Mouse (Mus musculus) hindbrain, embryonic 14.5 days (tissue): ENCODE data around the gene Prf1. TPM values are rescaled to one million over a fixed set of nuclear protein-coding genes. Genes with fewer than 3 reads are reported as not detected.
A peak's percentile ranks its signal among the peaks of the same experiment; 100 is the strongest.

Experiments
- ATAC-seq: fragments of 200-750 bp; cut with Nextera tagmentation; 2 replicates; pipeline ENCODE4 v1.8.0; 2017; ENCODE audit warnings: moderate number of reproducible peaks, mild to moderate bottlenecking, moderate TSS enrichment, moderate library complexity; ENCODE audit not compliant: low FRiP score
- DNase-seq: peaks from one replicate; pipeline ENCODE4 v3.0.0-alpha.2; 2015; ENCODE audit warnings: low spot score
- H3K27ac ChIP-seq: fragments of 300-500 bp; sonication (generic); 2 replicates; pipeline ENCODE4 v1.5.1; 2014; ENCODE audit warnings: mild to moderate bottlenecking, moderate library complexity
- H3K27me3 ChIP-seq: fragments of 300-500 bp; sonication (generic); 2 replicates; pipeline ENCODE4 v1.6.1; 2014; ENCODE audit warnings: mild to moderate bottlenecking, low read length, mixed read lengths; ENCODE audit not compliant: control insufficient read depth, insufficient read depth
- H3K36me3 ChIP-seq: fragments of 300-500 bp; sonication (generic); replicated peaks from 2 replicates; pipeline ENCODE4 v1.6.1; 2014; ENCODE audit not compliant: control insufficient read depth, insufficient read depth
- H3K4me1 ChIP-seq: fragments of 300-500 bp; sonication (generic); replicated peaks from 2 replicates; pipeline ENCODE4 v1.6.1; 2014; ENCODE audit warnings: antibody characterized with exemption, low read length, mixed read lengths; ENCODE audit not compliant: control insufficient read depth, insufficient read depth
- H3K4me2 ChIP-seq: fragments of 300-500 bp; sonication (generic); replicated peaks from 2 replicates; pipeline ENCODE4 v1.6.1; 2014; ENCODE audit warnings: mild to moderate bottlenecking, moderate library complexity
- H3K4me3 ChIP-seq: fragments of 300-500 bp; sonication (generic); replicated peaks from 2 replicates; pipeline ENCODE4 v1.5.1; 2014; ENCODE audit warnings: mild to moderate bottlenecking, low read length
- H3K9ac ChIP-seq: fragments of 300-500 bp; sonication (generic); 2 replicates; pipeline ENCODE4 v1.6.1; 2014
- H3K9me3 ChIP-seq: fragments of 300-500 bp; sonication (generic); 2 replicates; pipeline ENCODE4 v1.6.1; 2016; ENCODE audit warnings: low read length; ENCODE audit not compliant: control insufficient read depth
- WGBS: fragments of 180-500 bp; shearing (Covaris S2); extraction: QIAGEN DNeasy Blood & Tissue Kit; methylation state at CpG from one replicate; pipeline ENCODE4 v1.1.7; 2014; 5-methylcytosine and 5-hydroxymethylcytosine counted together
- polyA plus RNA-seq: library from polyadenylated mRNA; unstranded; fragments of >200 nt; fragmentation: Nextera tagmentation; extraction: Ambion mirVana; gene quantifications from 2 replicates; pipeline ENCODE4 v1.2.1, GENCODE M21; 2014

Gene Prf1
- polyA plus RNA-seq, 1 experiment from 2014 or later, result 0.12 TPM

DNA sequence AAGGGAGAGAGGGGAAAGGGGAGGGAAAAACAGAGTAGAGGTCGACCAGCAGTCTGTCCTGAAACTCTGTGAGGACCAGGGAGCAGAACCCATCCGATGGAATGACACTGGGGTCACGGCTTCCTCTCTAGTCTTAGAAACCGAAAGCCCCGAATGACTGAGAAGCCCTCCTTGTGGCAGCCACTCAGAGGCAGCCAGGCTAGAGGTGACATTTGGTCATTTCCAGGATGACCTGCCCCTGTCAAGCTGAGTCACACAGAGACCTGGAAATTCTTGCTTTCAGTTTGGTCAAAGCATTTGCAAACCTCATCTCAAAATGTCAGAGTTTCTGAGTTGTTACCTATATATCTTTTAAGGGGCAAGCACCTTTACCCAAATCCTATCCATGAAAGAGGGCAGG, 16.5 kb upstream of the Prf1 start:
- 86% methylated on average over 5 of the region's 5 CpGs for WGBS
- H3K4me3 ChIP-seq, result no peak overlapping the region
- no peak overlapping the region for H3K9ac ChIP-seq
- no peaks in the 10 kb centered on the region for H3K27me3 ChIP-seq
- H3K36me3 ChIP-seq, result no peaks in the 10 kb centered on the region
- DNase-seq, result no peak
- no peaks in the 10 kb centered on the region for H3K9me3 ChIP-seq
- H3K27ac ChIP-seq, result no peak overlapping the region
- H3K4me2 ChIP-seq, result no peak overlapping the region
- H3K4me1 ChIP-seq, result no peaks in the 10 kb centered on the region
- ATAC-seq, result no peak

DNA sequence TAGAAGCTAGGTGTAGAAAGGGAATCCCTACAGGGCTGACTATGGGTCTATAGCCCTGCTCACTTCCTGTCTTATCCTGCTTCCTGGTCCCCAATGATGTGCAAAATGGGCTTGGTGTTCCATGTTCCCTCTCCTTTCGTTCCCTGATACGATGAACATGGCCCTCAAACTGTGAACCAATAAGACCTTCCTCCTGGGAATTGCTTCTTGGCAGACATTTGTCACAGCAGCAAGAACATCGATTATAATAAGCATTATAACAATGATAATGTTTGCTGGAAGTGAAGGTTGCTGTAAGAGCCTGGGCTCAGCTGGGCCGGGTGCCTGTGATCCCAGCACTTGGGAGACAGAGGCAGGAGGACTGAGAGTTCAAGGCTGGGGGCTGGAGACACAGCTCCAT, 13.3 kb upstream of the Prf1 start:
- H3K4me2 ChIP-seq, result no peak overlapping the region
- H3K9ac ChIP-seq, result no peak overlapping the region
- WGBS, result 81% methylated on average over 4 of the region's 4 CpGs
- H3K9me3 ChIP-seq, result no peaks in the 10 kb centered on the region
- no peak overlapping the region for H3K4me3 ChIP-seq
- ATAC-seq (no peak), DNase-seq (no peak)
- no peaks in the 10 kb centered on the region for H3K4me1 ChIP-seq
- H3K27me3 ChIP-seq, result no peaks in the 10 kb centered on the region
- H3K36me3 ChIP-seq, result no peaks in the 10 kb centered on the region
- H3K27ac ChIP-seq, result no peak overlapping the region

DNA sequence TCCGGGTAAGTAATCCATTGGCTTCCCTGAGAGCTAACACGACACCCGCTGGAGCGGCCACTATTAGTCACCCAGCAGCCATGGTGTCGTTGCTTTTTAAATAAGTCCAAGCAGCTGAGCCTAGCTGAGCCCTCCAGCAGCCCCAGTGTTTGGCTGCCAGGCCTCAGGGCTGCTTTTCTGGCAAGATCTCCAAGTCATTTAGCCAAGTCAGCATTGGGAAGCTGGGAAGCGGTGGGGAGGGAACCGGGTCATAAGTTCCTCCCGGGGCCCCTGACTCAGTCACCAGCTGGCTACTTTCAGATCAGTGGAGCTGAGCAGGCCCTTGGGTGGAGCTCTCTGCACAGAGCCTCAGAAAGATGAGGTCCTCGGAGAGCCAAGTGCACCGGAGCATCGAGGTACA, 12.4 kb upstream of the Prf1 start:
- no peak overlapping the region for H3K27ac ChIP-seq
- ATAC-seq (no peak), DNase-seq (peak; percentile 41)
- no peak overlapping the region for H3K4me3 ChIP-seq
- no peaks in the 10 kb centered on the region for H3K27me3 ChIP-seq
- no peak overlapping the region for H3K9ac ChIP-seq
- WGBS, result 66% methylated on average over 11 of the region's 11 CpGs
- H3K4me1 ChIP-seq, result no peaks in the 10 kb centered on the region
- no peaks in the 10 kb centered on the region for H3K36me3 ChIP-seq
- H3K4me2 ChIP-seq, result no peak overlapping the region
- H3K9me3 ChIP-seq, result no peaks in the 10 kb centered on the region

GRCm38 (mm10) chr10:61286246-61286645, 11.4 kb upstream of the Prf1 start:
- H3K4me2 ChIP-seq, result no peak overlapping the region
- no peak overlapping the region for H3K9ac ChIP-seq
- no peak overlapping the region for H3K4me3 ChIP-seq
- DNase-seq (no peak), ATAC-seq (no peak)
- no peak overlapping the region for H3K27ac ChIP-seq
- 75% methylated on average over 7 of the region's 7 CpGs for WGBS
- H3K9me3 ChIP-seq, result no peaks in the 10 kb centered on the region
- H3K27me3 ChIP-seq, result no peaks in the 10 kb centered on the region
- H3K36me3 ChIP-seq, result no peaks in the 10 kb centered on the region
- H3K4me1 ChIP-seq, result no peaks in the 10 kb centered on the region

GRCm38 (mm10) chr10:61290016-61290415, 7.6 kb upstream of the Prf1 start:
- Histone ChIP-seq H3K9ac (no peak overlapping the region), H3K36me3 (no peaks in the 10 kb centered on the region), H3K4me2 (no peak overlapping the region), H3K9me3 (no peaks in the 10 kb centered on the region), H3K27me3 (no peaks in the 10 kb centered on the region), H3K27ac (no peak overlapping the region), H3K4me3 (no peak overlapping the region), H3K4me1 (no peaks in the 10 kb centered on the region)
- DNase-seq (no peak), ATAC-seq (no peak)
- 88% methylated on average over 2 of the region's 2 CpGs for WGBS

- Histone ChIP-seq H3K9me3 (no peaks in the 10 kb centered on the region), H3K36me3 (no peaks in the 10 kb centered on the region), H3K27me3 (no peaks in the 10 kb centered on the region), H3K4me3 (no peak overlapping the region), H3K27ac (no peak overlapping the region), H3K4me1 (no peaks in the 10 kb centered on the region), H3K4me2 (no peak overlapping the region), H3K9ac (no peak overlapping the region)
- 35% methylated on average over 2 of the region's 2 CpGs for WGBS
- ATAC-seq (no peak), DNase-seq (no peak)
These were observed 7.2 kb upstream of the Prf1 start for GRCm38 (mm10) chr10:61290479-61290878.

DNA sequence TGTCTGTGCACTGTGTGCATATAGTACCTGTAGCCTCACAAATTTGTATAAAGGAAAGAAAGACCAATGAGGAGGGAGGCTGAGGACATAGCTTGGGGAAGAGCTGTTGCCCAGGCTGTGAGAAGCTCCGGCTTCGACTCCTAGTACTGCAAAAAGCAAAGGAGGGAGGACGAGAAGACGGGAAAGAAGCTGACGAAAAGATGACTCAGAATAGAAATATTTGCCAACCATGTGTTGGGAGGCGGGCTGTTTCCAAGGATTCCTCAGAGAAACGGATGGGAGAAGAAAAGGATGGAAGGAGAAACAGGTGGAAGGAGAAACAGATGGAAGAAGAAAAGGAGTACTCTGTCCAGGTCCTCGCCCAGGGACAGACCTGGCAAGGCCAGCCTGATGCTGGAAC, 3.4 kb upstream of the Prf1 start:
- no peak for ATAC-seq

GRCm38 (mm10) chr10:61296713-61297445, 754 bp upstream of the Prf1 start:
- no peaks in the 10 kb centered on the region for H3K4me1 ChIP-seq
- H3K36me3 ChIP-seq, result no peaks in the 10 kb centered on the region
- no peak overlapping the region for H3K27ac ChIP-seq
- H3K4me2 ChIP-seq, result no peak overlapping the region
- H3K9ac ChIP-seq, result no peak overlapping the region
- no peak overlapping the region for H3K4me3 ChIP-seq
- H3K9me3 ChIP-seq, result no peaks in the 10 kb centered on the region
- H3K27me3 ChIP-seq, result no peaks in the 10 kb centered on the region
- ATAC-seq (no peak), DNase-seq (no peak)
- WGBS, result 80% methylated on average over 8 of the region's 8 CpGs

More for the DNA sequence above, 3.4 kb upstream of the Prf1 start:
- Histone ChIP-seq H3K27ac (no peak overlapping the region), H3K4me3 (no peak overlapping the region), H3K4me1 (no peaks in the 10 kb centered on the region), H3K4me2 (no peak overlapping the region), H3K27me3 (no peaks in the 10 kb centered on the region), H3K9me3 (no peaks in the 10 kb centered on the region), H3K9ac (no peak overlapping the region), H3K36me3 (no peaks in the 10 kb centered on the region)
- DNase-seq, result no peak
- 83% methylated on average over 8 of the region's 8 CpGs for WGBS

- Histone ChIP-seq H3K27me3 (no peaks in the 10 kb centered on the region), H3K27ac (no peak overlapping the region), H3K4me1 (no peaks in the 10 kb centered on the region), H3K36me3 (no peaks in the 10 kb centered on the region), H3K9ac (no peak overlapping the region), H3K4me3 (no peak overlapping the region), H3K9me3 (no peaks in the 10 kb centered on the region), H3K4me2 (no peak overlapping the region)
- 82% methylated on average over 3 of the region's 3 CpGs for WGBS
- DNase-seq, result no peak
- no peak for ATAC-seq
These were observed 3.4 kb downstream of the Prf1 start for GRCm38 (mm10) chr10:61300996-61301395.

- Histone ChIP-seq H3K27ac (no peak overlapping the region), H3K9ac (no peak overlapping the region), H3K4me1 (no peaks in the 10 kb centered on the region), H3K9me3 (no peaks in the 10 kb centered on the region), H3K4me2 (no peak overlapping the region), H3K4me3 (no peak overlapping the region), H3K27me3 (no peaks in the 10 kb centered on the region), H3K36me3 (no peaks in the 10 kb centered on the region)
- ATAC-seq (no peak), DNase-seq (no peak)
- 75% methylated on average over 6 of the region's 6 CpGs for WGBS
These were observed 6.4 kb downstream of the Prf1 start for GRCm38 (mm10) chr10:61304046-61304445.
